ENCODE assay signal across 8 mouse cellular contexts in the genomic region with DNA sequence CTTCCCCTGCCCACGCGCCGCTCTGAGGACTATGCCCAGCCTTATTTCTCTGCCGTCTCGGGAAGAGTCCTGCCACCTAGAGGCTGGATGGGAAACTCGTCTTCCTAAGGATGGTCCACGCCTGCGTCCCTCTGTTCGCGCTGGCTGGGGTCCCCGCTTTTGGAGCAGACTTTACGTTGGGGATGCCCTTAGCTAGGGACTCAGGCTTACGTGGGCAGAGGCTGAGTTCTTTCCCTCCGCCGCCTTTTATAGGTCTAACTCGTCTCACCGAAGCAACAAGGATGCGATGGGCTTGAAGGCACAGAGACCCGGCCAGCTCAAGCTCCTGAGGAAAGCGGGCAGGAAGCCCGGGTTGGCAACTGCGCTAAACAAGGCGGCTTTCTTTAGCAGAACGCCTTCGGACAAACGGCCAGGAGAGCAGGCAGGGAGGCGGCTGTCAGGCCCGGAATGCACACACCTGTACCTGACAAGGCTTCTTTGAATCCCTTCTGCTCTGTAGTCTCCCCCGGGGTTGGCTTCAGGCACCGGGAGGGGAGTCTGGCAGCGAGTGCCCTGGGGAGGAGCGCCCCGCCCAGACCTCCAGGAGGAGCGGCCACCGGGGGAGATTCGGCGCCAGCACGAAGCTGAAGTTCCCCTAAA. TPM values are rescaled to one million over a fixed set of nuclear protein-coding genes. Genes with fewer than 3 reads are reported as not detected.
DNase-seq lines count a peak whose midpoint lies in the region; ATAC-seq and TF ChIP-seq lines count a peak whose summit lies in the region.

No protein-coding gene starts in this region.

- no peaks in the 10 kb centered on the region for H3K79me2 ChIP-seq in CH12.LX (replicated peaks; ENCODE audit: control insufficient read depth, extremely low read depth, insufficient read depth, poor library complexity, severe bottlenecking)

- H3K4me1 ChIP-seq in CH12.LX (ENCODE audit: control insufficient read depth in 1 of 2, insufficient read depth in 2 of 2) = peaks cover 0 to 10% of the 10 kb centered on the region in 2 experiments; a peak in 2 of 4 replicates
- H3K4me1 ChIP-seq in brown adipose tissue, adult 24 weeks (ENCODE audit: control insufficient read depth, insufficient read depth, insufficient read length, low read length) = 0 out of 2 replicates have a peak, but pooled peaks cover 2% of the 10 kb centered on the region
- H3K4me1 ChIP-seq in forebrain, embryonic 12.5 days = 0 out of 2 replicates have a peak, but pooled peaks cover 3% of the 10 kb centered on the region
- H3K4me1 ChIP-seq in hindbrain, embryonic 13.5 days (replicated peaks) = 0 out of 2 replicates have a peak, but pooled peaks cover 10% of the 10 kb centered on the region
- H3K4me1 ChIP-seq in lung, postnatal 0 days (ENCODE audit: insufficient read depth, low read depth, low read length) = peaks cover 3% of the 10 kb centered on the region; the same call in 1 of the 2 replicates

- peak; percentile 97 for ATAC-seq in forebrain, embryonic 12.5 days (ENCODE audit: low FRiP score)
- peak; percentile 98 for ATAC-seq in hindbrain, embryonic 13.5 days (ENCODE audit: low FRiP score)
- ATAC-seq in lung, postnatal 0 days = peak; percentile 76

- peak in 1 of 2 experiments; percentile 68; a peak in 2 of 4 replicates for TF ChIP-seq CTCF in CH12.LX (conservative IDR thresholded peaks at IDR 0.05 in 1 of 2, IDR thresholded peaks at IDR 0.05 in 1 of 2; ENCODE audit: low read depth in 2 of 2, low read length in 2 of 2)
- TF ChIP-seq CTCF in lung, postnatal 0 days (IDR thresholded peaks at IDR 0.05) = peak; percentile 80

- H3K4me3 ChIP-seq in CH12.LX (replicated peaks in 1 of 3; ENCODE audit: low read depth in 2 of 3, low read length in 2 of 3, poor library complexity in 1 of 3) = peak overlapping the region in 2 of 3 experiments; percentile 42 to 46
- H3K4me3 ChIP-seq in brown adipose tissue, adult 24 weeks (ENCODE audit: insufficient read depth, low read depth, low read length) = peak overlapping the region; percentile 42
- H3K4me3 ChIP-seq in forebrain, embryonic 12.5 days (replicated peaks) = peak overlapping the region; percentile 56
- peak overlapping the region; percentile 62 for H3K4me3 ChIP-seq in hindbrain, embryonic 13.5 days
- H3K4me3 ChIP-seq in lung, postnatal 0 days (ENCODE audit: low read depth, low read length) = peak overlapping the region; percentile 41

- peaks cover 9% of the 10 kb centered on the region for H3K27me3 ChIP-seq in CH12.LX (replicated peaks)
- peaks cover 11% of the 10 kb centered on the region for H3K27me3 ChIP-seq in forebrain, embryonic 12.5 days
- peaks cover 16% of the 10 kb centered on the region for H3K27me3 ChIP-seq in hindbrain, embryonic 13.5 days
- no peaks in the 10 kb centered on the region for H3K27me3 ChIP-seq in lung, postnatal 0 days (replicated peaks; ENCODE audit: insufficient read depth, low read length)

- WGBS in forebrain, embryonic 12.5 days = under 1% methylated on average over 37 of the region's 38 CpGs
- WGBS in hindbrain, embryonic 13.5 days = under 1% methylated on average over 38 of the region's 38 CpGs
- WGBS in lung, postnatal 0 days = under 1% methylated on average over 32 of the region's 38 CpGs

- peak; percentile 43 for DNase-seq in CH12.LX (ENCODE audit: extremely low read depth)
- peak; percentile 37 to 43 for DNase-seq in layer of hippocampus, postnatal 14 days (ENCODE audit: low spot score in 2 of 2)
- peak; percentile 68 for DNase-seq in lung, postnatal 0 days (ENCODE audit: low spot score)
- peak; percentile 11 for DNase-seq in ovary, postnatal 14 days (ENCODE audit: low spot score)
- peak; percentile 11 to 12 for DNase-seq in urinary bladder, postnatal 36 days (ENCODE audit: low spot score in 2 of 2)

- TF ChIP-seq POLR2A in CH12.LX (IDR thresholded peaks at IDR 0.05; ENCODE audit: low read depth, low read length) = no peak

- dilution Hi-C loops in CH12.LX (cut with MboI; ENCODE audit: extremely low pct_ligation_motif_present, extremely low pct_unique_long_range_greater_than_20kb, low sequenced_read_pairs) = no loop called here

- peak overlapping the region; percentile 91 for H3K4me2 ChIP-seq in CH12.LX (ENCODE audit: insufficient read depth, low read depth, poor library complexity, severe bottlenecking)
- peak overlapping the region; percentile 94 for H3K4me2 ChIP-seq in forebrain, embryonic 12.5 days
- peak overlapping the region; percentile 97 for H3K4me2 ChIP-seq in hindbrain, embryonic 13.5 days
- peak overlapping the region; percentile 85 for H3K4me2 ChIP-seq in lung, postnatal 0 days (replicated peaks; ENCODE audit: low read depth, low read length)

- H3K27ac ChIP-seq in CH12.LX (ENCODE audit: insufficient read depth, low read depth) = no peak overlapping the region
- H3K27ac ChIP-seq in brown adipose tissue, adult 24 weeks (replicated peaks; ENCODE audit: low read depth, low read length) = no peak overlapping the region
- 0 out of 2 replicates have a peak overlapping the region, but pooled peaks have one; percentile 53 for H3K27ac ChIP-seq in forebrain, embryonic 12.5 days
- H3K27ac ChIP-seq in hindbrain, embryonic 13.5 days = peak overlapping the region; percentile 76
- no peak overlapping the region for H3K27ac ChIP-seq in lung, postnatal 0 days (ENCODE audit: low read length)

- H3K9me3 ChIP-seq in CH12.LX (replicated peaks; ENCODE audit: low read length) = peaks cover 8% of the 10 kb centered on the region
- H3K9me3 ChIP-seq in forebrain, embryonic 12.5 days = no peaks in the 10 kb centered on the region
- no peaks in the 10 kb centered on the region for H3K9me3 ChIP-seq in hindbrain, embryonic 13.5 days
- H3K9me3 ChIP-seq in lung, postnatal 0 days (ENCODE audit: low read length) = no peaks in the 10 kb centered on the region

- peak; percentile 24 for TF ChIP-seq RAD21 in CH12.LX (IDR thresholded peaks at IDR 0.05; ENCODE audit: low read depth, low read length)

- in situ Hi-C loops in CH12.LX (cut with MboI; ENCODE audit: low pct_ligation_motif_present, low pct_unique_long_range_greater_than_20kb, low sequenced_read_pairs) = no loop called here

- no peak for TF ChIP-seq EP300 in CH12.LX (IDR thresholded peaks at IDR 0.05; ENCODE audit: low read length)
- TF ChIP-seq EP300 in lung, postnatal 0 days (IDR thresholded peaks at IDR 0.05) = no peak

- no peaks in the 10 kb centered on the region for H3K36me3 ChIP-seq in CH12.LX (replicated peaks in 1 of 2; ENCODE audit: control insufficient read depth in 1 of 2, insufficient read depth in 1 of 2, low read length in 1 of 2)
- no peaks in the 10 kb centered on the region for H3K36me3 ChIP-seq in forebrain, embryonic 12.5 days (replicated peaks)
- H3K36me3 ChIP-seq in hindbrain, embryonic 13.5 days = no peaks in the 10 kb centered on the region
- no peaks in the 10 kb centered on the region for H3K36me3 ChIP-seq in lung, postnatal 0 days (ENCODE audit: insufficient read depth, low read length)

- H3K9ac ChIP-seq in CH12.LX (ENCODE audit: insufficient read depth, low read depth) = no peak overlapping the region
- H3K9ac ChIP-seq in forebrain, embryonic 12.5 days = peak overlapping the region; percentile 66
- H3K9ac ChIP-seq in hindbrain, embryonic 13.5 days = peak overlapping the region; percentile 84
- H3K9ac ChIP-seq in lung, postnatal 0 days (replicated peaks; ENCODE audit: low read depth) = no peak overlapping the region

TF ChIP-seq in CH12.LX, 34 proteins besides CTCF, POLR2A, EP300 and RAD21:
- TF ChIP-seq NRF1 (IDR thresholded peaks at IDR 0.05; ENCODE audit: low read depth, low read length) = peak; percentile 36; the same call in 1 of the 2 replicates
- peak; percentile 42 for TF ChIP-seq SMC3 (IDR thresholded peaks at IDR 0.05; ENCODE audit: low read depth, low read length)
- TF ChIP-seq CHD2 (IDR thresholded peaks at IDR 0.05; ENCODE audit: low read length) = no peak
TF ChIP-seq in CH12.LX: peak in this region for 2.

RNA-seq across cellular contexts. Expression of gene Foxi3, which starts 56.6 kb away (rescaled TPM):
- not detected in 2 replicates for total RNA-seq in CH12.LX (2012; rRNA removed)
- total RNA-seq in CH12.LX (2014; rRNA removed) = not detected in 2 replicates
- not detected in 2 replicates for polyA plus RNA-seq in CH12.LX (2012; ENCODE audit: insufficient read length, low read depth)
- not detected in 2 replicates for polyA plus RNA-seq in brown adipose tissue, adult 24 weeks (2012; ENCODE audit: insufficient read depth, insufficient read length, missing spikeins)
- 0.20 TPM in 1 of 2 replicates, not detected in the other for polyA plus RNA-seq in forebrain, embryonic 12.5 days (2016; fragmentation: Nextera tagmentation; extraction: Ambion mirVana)
- not detected in 2 replicates for polyA plus RNA-seq in hindbrain, embryonic 13.5 days (2015; fragmentation: Nextera tagmentation; extraction: Ambion mirVana)
- total RNA-seq in layer of hippocampus, postnatal 14 days (2021) = not detected
- polyA plus RNA-seq in lung, postnatal 0 days (2015; fragmentation: Nextera tagmentation; extraction: Ambion mirVana) = not detected in 2 replicates

Comparison
In these comparisons a context has a peak if more than half of its experiments do, and no peak if none do; other contexts are left out.
1. DNase-seq: peak in every context shown above with its lines; median percentile 68 in lung, postnatal 0 days; 43 in CH12.LX; 40 in layer of hippocampus, postnatal 14 days; 12 in urinary bladder, postnatal 36 days; 11 in ovary, postnatal 14 days.
2. H3K27ac ChIP-seq: peak in forebrain, embryonic 12.5 days (single experiment) and hindbrain, embryonic 13.5 days (single experiment); none in CH12.LX (single experiment), brown adipose tissue, adult 24 weeks (single experiment) and lung, postnatal 0 days (single experiment).
3. H3K9ac ChIP-seq: peak in forebrain, embryonic 12.5 days (single experiment) and hindbrain, embryonic 13.5 days (single experiment); none in CH12.LX (single experiment) and lung, postnatal 0 days (single experiment).
4. Peak in every context shown above with its lines, with median percentiles within 50 percentile points of each other: H3K4me2 ChIP-seq, H3K4me3 ChIP-seq and ATAC-seq.